Mouse (Mus musculus) adrenal gland, postnatal 36 days (tissue): ENCODE data around the gene Acot11. TPM values are rescaled to one million over a fixed set of nuclear protein-coding genes. Genes with fewer than 3 reads are reported as not detected.

Experiments
- total RNA-seq, 2 experiments: library from RNA; stranded (reverse); gene quantifications; 2 replicates each; pipeline ENCODE4 v1.2.3; 2021

Acot11 gene
- total RNA-seq, 2 experiments from 2014 or later, result 49.5 to 60.7 TPM

Other genes starting within 250 kb of the Acot11 start
- 100 to 1,000 TPM in 1 of 2 experiments, 10 to 100 TPM in 1; 74.5 to 299 TPM for gene Dhcr24, start 244.0 kb downstream of the Acot11 start, total RNA-seq
- gene Lexm, start 187.8 kb downstream of the Acot11 start, total RNA-seq, result not detected
- not detected for gene Ttc22, start 182.6 kb downstream of the Acot11 start, total RNA-seq
- 1 to 10 TPM; 3.9 to 5.7 TPM for gene Pars2, start 153.9 kb downstream of the Acot11 start, total RNA-seq
- gene Ttc4, start 126.1 kb downstream of the Acot11 start, total RNA-seq, result 10 to 100 TPM; 23.4 to 24.4 TPM
- gene Mroh7, start 74.1 kb downstream of the Acot11 start, total RNA-seq, result 1 to 10 TPM in 1 of 2 experiments, under 1 TPM in 1; 0.76 to 1.1 TPM
- under 1 TPM in 1 of 2 experiments, not detected in 1; 0.17 TPM for gene Fam151a, start 71.1 kb downstream of the Acot11 start, total RNA-seq
- 10 to 100 TPM; 71.2 to 85.4 TPM for gene Ssbp3, start 105.7 kb upstream of the Acot11 start, total RNA-seq